Mouse (Mus musculus): ENCODE results near the gene Ncbp3.

Ncbp3 gene

DNA sequence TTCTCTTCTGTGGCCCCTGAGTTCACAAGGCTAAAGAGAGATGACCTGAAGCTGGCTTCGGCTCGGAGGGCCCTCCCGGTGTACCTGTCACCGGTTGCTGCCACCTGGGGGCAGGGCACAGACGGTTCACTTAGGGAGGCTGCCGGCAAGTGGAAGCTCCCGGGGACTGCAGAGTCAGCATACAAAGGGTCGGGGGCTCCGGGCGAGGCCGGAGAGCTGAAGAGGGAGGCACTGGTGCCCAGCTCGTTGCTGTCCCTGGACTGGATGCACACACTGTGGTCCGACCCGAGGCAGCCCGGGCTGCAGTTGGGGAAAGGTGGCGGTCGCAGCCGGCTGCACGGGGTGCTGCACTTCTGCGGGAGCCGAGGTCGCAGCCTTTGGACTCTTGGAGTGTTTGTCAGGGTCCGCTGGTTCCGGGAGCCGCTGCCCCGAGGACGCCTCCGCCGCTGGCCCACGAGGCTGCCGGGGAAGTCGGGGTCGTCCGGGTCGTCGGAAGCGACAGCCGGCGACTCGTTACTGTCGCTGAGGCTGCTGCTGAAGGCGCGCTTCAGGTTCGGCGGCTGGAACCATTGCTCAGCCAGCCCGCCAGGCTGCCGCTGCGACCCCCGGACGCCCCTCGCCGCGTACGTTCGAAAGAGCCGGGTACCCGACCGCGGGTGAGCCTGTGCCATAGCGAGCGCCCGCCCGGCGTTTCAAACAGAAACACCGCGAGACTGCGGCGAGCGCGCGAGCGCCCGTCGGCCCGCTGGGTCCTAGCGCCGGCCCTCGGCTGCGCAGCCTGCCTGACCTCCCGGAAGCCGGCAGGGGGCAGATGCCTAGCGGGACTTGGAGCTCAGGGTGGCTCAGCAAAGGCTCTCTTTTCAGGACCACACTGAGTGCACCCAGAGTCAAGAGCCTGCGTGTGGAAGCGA is 90.3 kb downstream of the Ncbp3 start, which contains the start of gene Haspin:
TSS of gene Haspin (minus strand) at position 704 of the 911 bp plus-strand sequence.
- DNase-seq: peak; percentile 93 to 97
